Mouse (Mus musculus) Muller cell, postnatal 12 days (primary cell): ENCODE results near the gene Cts3.
"Not testable (repeated sequence)": the region's sequence is repeated elsewhere in the genome, so short reads cannot be mapped to it uniquely, and the experiment has no call there.

Source experiments
- DNase-seq: peaks from one replicate; pipeline ENCODE4 v3.0.0-alpha.2; 2015; ENCODE audit errors: inconsistent ontology term

Gene Cts3

DNA sequence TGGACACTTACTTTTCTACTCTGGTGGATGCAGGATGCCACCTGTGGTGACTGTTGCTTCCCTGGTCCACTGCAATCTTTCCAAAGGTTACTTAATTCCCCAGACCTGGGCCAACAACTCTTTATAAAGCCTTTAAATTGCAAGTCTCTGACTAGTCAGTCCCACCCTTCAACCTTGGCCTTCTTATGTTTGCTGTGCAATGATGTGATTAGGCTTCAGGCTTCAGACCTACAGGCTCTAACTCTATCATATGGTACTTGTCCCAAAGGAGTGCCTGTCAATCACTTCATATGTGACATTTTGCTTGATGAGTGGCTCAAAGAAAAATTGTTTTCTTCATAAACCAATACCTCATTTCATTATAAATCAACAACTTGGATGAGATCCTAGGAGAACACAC is at the start of gene Cts3:
TSS of gene Cts3 (minus strand) at position 101 of the 400 bp plus-strand sequence.
- DNase-seq = no peak

GRCm38 (mm10) chr13:61568074-61568473 is 1.9 kb downstream of the Cts3 start, which contains the start of gene Gm49352:
Gene Gm49352, minus strand, starts transcription at chr13:61568174.
- not testable (repeated sequence) for DNase-seq

GRCm38 (mm10) chr13:61541631-61542030 is 28.3 kb downstream of the Cts3 start, which contains the start of gene Ctsm:
Gene Ctsm, minus strand, starts transcription at chr13:61541839.
- DNase-seq = no peak
